Mouse (Mus musculus): ENCODE results near the gene Mrps18b.

DNA sequence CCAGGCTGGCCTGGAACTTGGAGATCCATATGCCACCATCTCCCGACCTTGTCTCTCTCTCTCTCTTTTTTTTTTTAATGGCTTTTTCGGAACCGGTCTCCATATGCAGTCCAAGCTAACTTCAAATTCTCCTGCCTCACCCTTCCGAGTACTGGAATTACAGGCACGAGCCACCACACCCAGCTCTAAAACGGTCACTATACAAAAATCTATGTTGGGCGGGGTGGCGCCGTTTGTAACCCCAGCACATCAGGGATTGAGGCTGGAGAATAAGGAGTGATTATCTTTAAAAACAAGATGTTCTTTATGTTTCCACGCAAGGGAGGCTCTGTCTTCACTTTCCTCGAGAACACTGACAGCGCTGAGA lies 55.4 kb downstream of the Mrps18b start:
- TF ChIP-seq CTCF (conservative IDR thresholded peaks at IDR 0.05; ENCODE audit: low read length) (no peak), NANOG (IDR thresholded peaks at IDR 0.05; ENCODE audit: borderline replicate concordance, low read length) (no peak), POU5F1 (IDR thresholded peaks at IDR 0.05; ENCODE audit: borderline replicate concordance, low read length) (no peak)
